Mouse (Mus musculus): Measurements from ENCODE around the gene Faf2.

Faf2 gene

DNA sequence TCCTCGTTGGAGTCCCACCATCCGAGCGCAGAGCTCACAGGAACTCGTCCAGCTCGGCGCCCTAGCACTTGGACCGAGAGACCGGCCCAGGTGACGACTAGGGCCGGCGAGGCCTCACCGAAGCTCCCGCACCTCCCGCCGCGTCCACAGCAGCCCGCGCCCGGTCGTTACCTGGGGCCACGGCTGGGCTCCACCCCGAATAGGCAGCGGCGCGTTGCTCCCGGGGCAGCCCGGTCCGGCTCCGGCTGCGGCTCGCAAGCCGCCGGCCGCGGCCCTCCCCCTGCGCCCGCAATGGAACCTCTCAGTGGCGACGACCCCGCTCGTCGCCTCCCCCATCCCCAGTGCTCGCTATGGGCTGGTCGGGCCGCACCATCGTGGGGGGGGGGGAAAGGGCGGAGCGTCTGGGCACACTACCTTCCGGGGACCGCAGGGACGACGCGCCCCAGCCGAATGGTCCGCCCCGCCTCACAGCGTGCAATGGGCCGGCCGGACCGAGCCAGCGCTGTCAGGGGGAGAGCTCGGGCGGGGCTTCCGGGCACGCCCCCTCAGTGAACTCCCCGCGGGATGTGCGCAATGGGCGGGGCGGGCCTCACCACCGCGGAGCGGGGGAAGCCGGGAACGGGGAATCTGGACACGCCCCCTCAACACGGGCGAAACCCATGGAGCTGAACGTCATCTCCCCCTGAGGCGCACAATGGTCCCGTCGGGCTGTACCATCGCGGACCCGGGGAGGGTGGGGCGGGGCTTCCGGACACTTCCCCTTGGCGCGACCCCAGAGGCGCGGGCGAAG lies 72.2 kb downstream of the Faf2 start, which contains the start of gene Rnf44:
Gene Rnf44, minus strand, starts transcription at position 350 of the 790 bp plus-strand sequence.
- in situ Hi-C loops (cut with MboI; ENCODE audit: low pct_unique_long_range_greater_than_20kb in 1 of 2, low sequenced_read_pairs in 2 of 2, unreplicated experiment in 1 of 2) = no loop called here

GRCm38 (mm10) chr13:54694348-54695060 lies 72.9 kb downstream of the Faf2 start:
- in situ Hi-C loops (cut with MboI; ENCODE audit: low pct_unique_long_range_greater_than_20kb in 1 of 2, low sequenced_read_pairs in 2 of 2, unreplicated experiment in 1 of 2) = no loop called here

GRCm38 (mm10) chr13:54695479-54696230 lies 74.1 kb downstream of the Faf2 start:
- in situ Hi-C loops (cut with MboI; ENCODE audit: low pct_unique_long_range_greater_than_20kb in 1 of 2, low sequenced_read_pairs in 2 of 2, unreplicated experiment in 1 of 2) = no loop called here

- in situ Hi-C loops (cut with MboI; ENCODE audit: low pct_unique_long_range_greater_than_20kb in 1 of 2, low sequenced_read_pairs in 2 of 2, unreplicated experiment in 1 of 2) = loop anchor here in 1 of 2 experiments (5.0 kb wide), 1 partner anchor 36 kb away; no protein-coding TSS in a partner anchor
These were observed 79.7 kb downstream of the Faf2 start, which contains the start of gene Cdhr2 for GRCm38 (mm10) chr13:54701243-54701642. Gene Cdhr2, plus strand, starts transcription at chr13:54701461.

- in situ Hi-C loops (cut with MboI; ENCODE audit: low pct_unique_long_range_greater_than_20kb in 1 of 2, low sequenced_read_pairs in 2 of 2, unreplicated experiment in 1 of 2) = loop anchor here in 1 of 2 experiments (5.0 kb wide), 1 partner anchor 35 kb away; no protein-coding TSS in a partner anchor
These were observed 80.9 kb downstream of the Faf2 start for GRCm38 (mm10) chr13:54702507-54702906.

GRCm38 (mm10) chr13:54704890-54705289 lies 83.3 kb downstream of the Faf2 start:
- in situ Hi-C loops (cut with MboI; ENCODE audit: low pct_unique_long_range_greater_than_20kb in 1 of 2, low sequenced_read_pairs in 2 of 2, unreplicated experiment in 1 of 2) = loop anchor here in 1 of 2 experiments (5.0 kb wide), 1 partner anchor 32 kb away; no protein-coding TSS in a partner anchor

DNA sequence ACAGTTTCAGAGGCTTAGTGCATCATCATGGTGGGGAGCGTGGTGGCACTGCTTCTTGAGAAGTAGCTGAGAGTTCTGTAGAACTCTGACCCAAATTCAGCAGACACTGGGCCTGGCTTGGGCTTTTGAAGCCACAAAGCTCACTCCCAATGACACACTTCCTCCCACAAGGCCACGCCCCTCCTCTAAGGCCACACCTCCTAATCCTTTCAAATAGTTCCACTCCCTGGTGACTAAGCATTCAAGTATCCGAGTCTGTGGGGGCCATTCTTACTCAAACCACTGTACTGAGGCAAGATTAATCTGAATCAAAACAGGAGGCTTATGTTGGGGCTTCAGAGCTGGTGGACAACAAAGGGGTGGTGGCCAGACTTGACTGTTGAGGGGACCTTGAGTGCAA lies 89.3 kb downstream of the Faf2 start:
- in situ Hi-C loops (cut with MboI; ENCODE audit: low pct_unique_long_range_greater_than_20kb in 1 of 2, low sequenced_read_pairs in 2 of 2, unreplicated experiment in 1 of 2) = no loop called here
